Mouse (Mus musculus) bone marrow macrophage, adult 2 months (primary cell): ENCODE measurements at regions not wholly inside any gene's neighbourhood (a gene's known extent, or its start where the extent isn't known, plus 50 kb on each side); places are given as distances from the start of the nearest gene placed in this dataset.

Source experiments
- H3K27ac ChIP-seq: 2 replicates; pipeline ENCODE4 v1.5.1; 2012; ENCODE audit warnings: low read depth, low read length; ENCODE audit not compliant: insufficient read depth
- H3K4me1 ChIP-seq: 2 replicates; pipeline ENCODE4 v1.6.1; 2012; ENCODE audit warnings: low read length; ENCODE audit not compliant: control insufficient read depth, insufficient read depth
- H3K4me3 ChIP-seq: 2 replicates; pipeline ENCODE4 v1.5.1; 2012; ENCODE audit warnings: mild to moderate bottlenecking, low read length, moderate library complexity; ENCODE audit not compliant: insufficient read depth
- CTCF ChIP-seq: IDR thresholded peaks from 2 replicates; pipeline ENCODE4 v1.5.1; 2012; ENCODE audit warnings: low read depth, mild to moderate bottlenecking, low read length, moderate library complexity
- POLR2A ChIP-seq: IDR thresholded peaks from 2 replicates; pipeline ENCODE4 v1.6.1; 2012; ENCODE audit warnings: mild to moderate bottlenecking, low read depth, low read length, borderline replicate concordance

- H3K27ac ChIP-seq: no peak overlapping the region
- no peak overlapping the region for H3K4me3 ChIP-seq
- peaks cover 27% of the 10 kb centered on the region for H3K4me1 ChIP-seq
- no peak for TF ChIP-seq CTCF
- no peak for TF ChIP-seq POLR2A
Observed at GRCm38 (mm10) chr15:61109429-61110128, 186.8 kb upstream of the A1bg start.

- Histone ChIP-seq H3K27ac (no peak overlapping the region), H3K4me1 (peaks cover 27% of the 10 kb centered on the region), H3K4me3 (no peak overlapping the region)
- TF ChIP-seq POLR2A (no peak), CTCF (no peak)
Observed at GRCm38 (mm10) chr15:61108957-61109356, 186.1 kb upstream of the A1bg start.

- H3K27ac ChIP-seq: no peak overlapping the region
- peaks cover 12% of the 10 kb centered on the region for H3K4me1 ChIP-seq
- H3K4me3 ChIP-seq: no peak overlapping the region
- no peak for TF ChIP-seq POLR2A
- TF ChIP-seq CTCF: no peak
Observed at GRCm38 (mm10) chr15:61102421-61103412, 179.9 kb upstream of the A1bg start.

- Histone ChIP-seq H3K27ac (no peak overlapping the region), H3K4me1 (peaks cover 4% of the 10 kb centered on the region; the same call in 1 of the 2 replicates), H3K4me3 (no peak overlapping the region)
- TF ChIP-seq CTCF (no peak), POLR2A (no peak)
Observed at GRCm38 (mm10) chr15:61100807-61101206, 178.0 kb upstream of the A1bg start.

- H3K4me3 ChIP-seq: no peak overlapping the region
- TF ChIP-seq POLR2A (no peak), CTCF (no peak)
- no peaks in the 10 kb centered on the region for H3K4me1 ChIP-seq
- no peak overlapping the region for H3K27ac ChIP-seq
Observed at GRCm38 (mm10) chr15:61098968-61099367, 176.2 kb upstream of the A1bg start.

- TF ChIP-seq CTCF (no peak), POLR2A (no peak)
- no peak overlapping the region for H3K4me3 ChIP-seq
- H3K4me1 ChIP-seq: no peaks in the 10 kb centered on the region
- H3K27ac ChIP-seq: no peak overlapping the region
Observed at GRCm38 (mm10) chr15:61098519-61098918, 175.7 kb upstream of the A1bg start.

GRCm38 (mm10) chr15:61096021-61096781, 173.4 kb upstream of the A1bg start:
- TF ChIP-seq POLR2A (no peak), CTCF (no peak)
- Histone ChIP-seq H3K4me1 (no peaks in the 10 kb centered on the region), H3K27ac (no peak overlapping the region), H3K4me3 (no peak overlapping the region)

- Histone ChIP-seq H3K27ac (no peak overlapping the region), H3K4me3 (no peak overlapping the region), H3K4me1 (no peaks in the 10 kb centered on the region)
- TF ChIP-seq POLR2A (no peak), CTCF (no peak)
Observed at GRCm38 (mm10) chr15:61055017-61055609, 132.3 kb upstream of the A1bg start.

- no peak overlapping the region for H3K4me3 ChIP-seq
- TF ChIP-seq CTCF (no peak), POLR2A (no peak)
Observed at GRCm38 (mm10) chr15:61051363-61051762, 128.6 kb upstream of the A1bg start.

More at GRCm38 (mm10) chr15:61051363-61051762, 128.6 kb upstream of the A1bg start:
- Histone ChIP-seq H3K27ac (no peak overlapping the region), H3K4me1 (no peaks in the 10 kb centered on the region)
